Mouse (Mus musculus): Measurements from ENCODE around the gene Slc8a1. TPM values are rescaled to one million over a fixed set of nuclear protein-coding genes. Genes with fewer than 3 reads are reported as not detected.

The Slc8a1 gene
- total and polyA plus RNA-seq, 3 experiments = not detected

- Histone ChIP-seq H3K27me3 (replicated peaks) (no peaks in the 10 kb centered on the region), H3K9me3 (replicated peaks; ENCODE audit: low read length) (peaks cover 47% of the 10 kb centered on the region), H3K4me2 (ENCODE audit: insufficient read depth, low read depth, poor library complexity, severe bottlenecking) (no peak overlapping the region), H3K79me2 (replicated peaks; ENCODE audit: control insufficient read depth, extremely low read depth, insufficient read depth, poor library complexity, severe bottlenecking) (no peaks in the 10 kb centered on the region), H3K4me3 (replicated peaks in 1 of 3; ENCODE audit: low read depth in 2 of 3, low read length in 2 of 3, poor library complexity in 1 of 3) (no peak overlapping the region), H3K4me1 (ENCODE audit: control insufficient read depth in 1 of 2, insufficient read depth in 2 of 2) (no peaks in the 10 kb centered on the region), H3K27ac (ENCODE audit: insufficient read depth, low read depth) (no peak overlapping the region), H3K36me3 (replicated peaks in 1 of 2; ENCODE audit: control insufficient read depth in 1 of 2, insufficient read depth in 1 of 2, low read length in 1 of 2) (no peaks in the 10 kb centered on the region), H3K9ac (ENCODE audit: insufficient read depth, low read depth) (no peak overlapping the region)
- dilution Hi-C loops (cut with MboI; ENCODE audit: extremely low pct_ligation_motif_present, extremely low pct_unique_long_range_greater_than_20kb, low sequenced_read_pairs) = no loop called here
- in situ Hi-C loops (cut with MboI; ENCODE audit: low pct_ligation_motif_present, low pct_unique_long_range_greater_than_20kb, low sequenced_read_pairs) = no loop called here
- no peak for DNase-seq (ENCODE audit: extremely low read depth)
- TF ChIP-seq USF1 (IDR thresholded peaks at IDR 0.05; ENCODE audit: low read depth, low read length) (no peak), SMC3 (IDR thresholded peaks at IDR 0.05; ENCODE audit: low read depth, low read length) (no peak), EP300 (IDR thresholded peaks at IDR 0.05; ENCODE audit: low read length) (no peak), TBP (conservative IDR thresholded peaks at IDR 0.05; ENCODE audit: low read depth, low read length) (no peak), ETS1 (conservative IDR thresholded peaks at IDR 0.05; ENCODE audit: low read depth, low read length) (no peak), BHLHE40 (IDR thresholded peaks at IDR 0.05; ENCODE audit: low read depth, low read length) (no peak)
Measured at GRCm38 (mm10) chr17:81616326-81616725, 121.9 kb downstream of the Slc8a1 start.

GRCm38 (mm10) chr17:81615391-81615790 lies 122.8 kb downstream of the Slc8a1 start:
- Histone ChIP-seq H3K27ac (ENCODE audit: insufficient read depth, low read depth) (no peak overlapping the region), H3K4me3 (replicated peaks in 1 of 3; ENCODE audit: low read depth in 2 of 3, low read length in 2 of 3, poor library complexity in 1 of 3) (no peak overlapping the region), H3K27me3 (replicated peaks) (no peaks in the 10 kb centered on the region), H3K36me3 (replicated peaks in 1 of 2; ENCODE audit: control insufficient read depth in 1 of 2, insufficient read depth in 1 of 2, low read length in 1 of 2) (no peaks in the 10 kb centered on the region), H3K4me1 (ENCODE audit: control insufficient read depth in 1 of 2, insufficient read depth in 2 of 2) (no peaks in the 10 kb centered on the region), H3K79me2 (replicated peaks; ENCODE audit: control insufficient read depth, extremely low read depth, insufficient read depth, poor library complexity, severe bottlenecking) (no peaks in the 10 kb centered on the region), H3K4me2 (ENCODE audit: insufficient read depth, low read depth, poor library complexity, severe bottlenecking) (no peak overlapping the region), H3K9me3 (replicated peaks; ENCODE audit: low read length) (peaks cover 43% of the 10 kb centered on the region), H3K9ac (ENCODE audit: insufficient read depth, low read depth) (no peak overlapping the region)
- in situ Hi-C loops (cut with MboI; ENCODE audit: low pct_ligation_motif_present, low pct_unique_long_range_greater_than_20kb, low sequenced_read_pairs) (no loop called here), dilution Hi-C loops (cut with MboI; ENCODE audit: extremely low pct_ligation_motif_present, extremely low pct_unique_long_range_greater_than_20kb, low sequenced_read_pairs) (no loop called here)
- TF ChIP-seq CTCF (conservative IDR thresholded peaks at IDR 0.05 in 1 of 2, IDR thresholded peaks at IDR 0.05 in 1 of 2; ENCODE audit: low read depth in 2 of 2, low read length in 2 of 2) = no peak
- no peak for DNase-seq (ENCODE audit: extremely low read depth)

GRCm38 (mm10) chr17:81607515-81607914 lies 130.7 kb downstream of the Slc8a1 start:
- no peak for DNase-seq (ENCODE audit: extremely low read depth)
- no peaks in the 10 kb centered on the region for H3K27me3 ChIP-seq (replicated peaks)
- H3K9me3 ChIP-seq (replicated peaks; ENCODE audit: low read length) = peaks cover 48% of the 10 kb centered on the region
- no peaks in the 10 kb centered on the region for H3K4me1 ChIP-seq (ENCODE audit: control insufficient read depth in 1 of 2, insufficient read depth in 2 of 2)
- no peak overlapping the region for H3K27ac ChIP-seq (ENCODE audit: insufficient read depth, low read depth)
- in situ Hi-C loops (cut with MboI; ENCODE audit: low pct_ligation_motif_present, low pct_unique_long_range_greater_than_20kb, low sequenced_read_pairs) = no loop called here
- H3K4me3 ChIP-seq (replicated peaks in 1 of 3; ENCODE audit: low read depth in 2 of 3, low read length in 2 of 3, poor library complexity in 1 of 3) = no peak overlapping the region
- no peak overlapping the region for H3K4me2 ChIP-seq (ENCODE audit: insufficient read depth, low read depth, poor library complexity, severe bottlenecking)
- H3K9ac ChIP-seq (ENCODE audit: insufficient read depth, low read depth) = no peak overlapping the region
- no peak for TF ChIP-seq MXI1 (IDR thresholded peaks at IDR 0.05; ENCODE audit: low read depth, low read length)
- TF ChIP-seq JUN (IDR thresholded peaks at IDR 0.05; ENCODE audit: insufficient read depth, low read depth, low read length) = no peak
- no peak for TF ChIP-seq POLR2AphosphoS2 (IDR thresholded peaks at IDR 0.05; ENCODE audit: low read depth, low read length)
- no peak for TF ChIP-seq GABPA (IDR thresholded peaks at IDR 0.05; ENCODE audit: insufficient replicate concordance, low read depth, low read length)
- TF ChIP-seq CHD2 (IDR thresholded peaks at IDR 0.05; ENCODE audit: low read length) = no peak
- no peak for TF ChIP-seq RCOR1 (conservative IDR thresholded peaks at IDR 0.05; ENCODE audit: low read depth, low read length)
- no peaks in the 10 kb centered on the region for H3K36me3 ChIP-seq (replicated peaks in 1 of 2; ENCODE audit: control insufficient read depth in 1 of 2, insufficient read depth in 1 of 2, low read length in 1 of 2)
- dilution Hi-C loops (cut with MboI; ENCODE audit: extremely low pct_ligation_motif_present, extremely low pct_unique_long_range_greater_than_20kb, low sequenced_read_pairs) = no loop called here
- H3K79me2 ChIP-seq (replicated peaks; ENCODE audit: control insufficient read depth, extremely low read depth, insufficient read depth, poor library complexity, severe bottlenecking) = no peaks in the 10 kb centered on the region
